Mouse (Mus musculus) embryonic facial prominence, embryonic 12.5 days (tissue): ENCODE measurements at regions not wholly inside any gene's neighbourhood (a gene's known extent, or its start where the extent isn't known, plus 50 kb on each side); places are given as distances from the start of the nearest gene placed in this dataset.

ENCODE experiments used
- ATAC-seq: fragments of 200-750 bp; cut with Nextera tagmentation; 2 replicates; pipeline ENCODE4 v1.8.0; 2017; ENCODE audit not compliant: insufficient number of reproducible peaks, insufficient read depth, low FRiP score, low TSS enrichment
- H3K27ac ChIP-seq: fragments of 300-500 bp; sonication (generic); 2 replicates; pipeline ENCODE4 v1.5.1; 2016; ENCODE audit warnings: mild to moderate bottlenecking
- H3K27me3 ChIP-seq: fragments of 300-500 bp; sonication (generic); 2 replicates; pipeline ENCODE4 v1.6.1; 2016; ENCODE audit warnings: mild to moderate bottlenecking, moderate library complexity
- H3K36me3 ChIP-seq: fragments of 300-500 bp; sonication (generic); 2 replicates; pipeline ENCODE4 v1.6.1; 2016; ENCODE audit warnings: mild to moderate bottlenecking
- H3K4me1 ChIP-seq: fragments of 300-500 bp; sonication (generic); 2 replicates; pipeline ENCODE4 v1.6.1; 2016
- H3K4me2 ChIP-seq: fragments of 300-500 bp; sonication (generic); replicated peaks from 2 replicates; pipeline ENCODE4 v1.6.1; 2016; ENCODE audit warnings: mild to moderate bottlenecking, moderate library complexity
- H3K4me3 ChIP-seq: fragments of 300-500 bp; sonication (generic); 2 replicates; pipeline ENCODE4 v1.5.1; 2016; ENCODE audit warnings: mild to moderate bottlenecking
- H3K9ac ChIP-seq: fragments of 300-500 bp; sonication (generic); 2 replicates; pipeline ENCODE4 v1.6.1; 2016; ENCODE audit warnings: mild to moderate bottlenecking, moderate library complexity
- H3K9me3 ChIP-seq: fragments of 300-500 bp; sonication (generic); 2 replicates; pipeline ENCODE4 v1.6.1; 2016; ENCODE audit warnings: mild to moderate bottlenecking, moderate library complexity
- WGBS: fragments of 180-500 bp; shearing (Covaris S2); methylation state at CpG from one replicate; pipeline ENCODE4 v1.1.7; 2016; 5-methylcytosine and 5-hydroxymethylcytosine counted together

- Histone ChIP-seq H3K4me3 (no peak overlapping the region), H3K36me3 (no peaks in the 10 kb centered on the region), H3K27me3 (no peaks in the 10 kb centered on the region), H3K27ac (no peak overlapping the region), H3K9me3 (no peaks in the 10 kb centered on the region), H3K4me1 (no peaks in the 10 kb centered on the region), H3K4me2 (no peak overlapping the region), H3K9ac (no peak overlapping the region)
- no peak for ATAC-seq
- WGBS, result 63% methylated on average over 1 of the region's 1 CpGs
Measured at GRCm38 (mm10) chr11:43952151-43952550, 51.1 kb upstream of the Adra1b start.

- Histone ChIP-seq H3K4me1 (0 out of 2 replicates have a peak, but pooled peaks cover 3% of the 10 kb centered on the region), H3K9me3 (no peaks in the 10 kb centered on the region), H3K27me3 (no peaks in the 10 kb centered on the region), H3K4me3 (no peak overlapping the region), H3K27ac (no peak overlapping the region), H3K36me3 (no peaks in the 10 kb centered on the region), H3K9ac (no peak overlapping the region), H3K4me2 (no peak overlapping the region)
- whole genome bisulfite sequencing, result 20% methylated on average over 3 of the region's 3 CpGs
- no peak for ATAC-seq
Measured at GRCm38 (mm10) chr11:43958241-43958975, 57.4 kb upstream of the Adra1b start.

GRCm38 (mm10) chr11:43958976-43959315, 57.9 kb upstream of the Adra1b start:
- ATAC-seq, result no peak
- WGBS, result 37% methylated on average over 2 of the region's 2 CpGs
- H3K4me2 ChIP-seq, result no peak overlapping the region
- H3K36me3 ChIP-seq, result no peaks in the 10 kb centered on the region
- H3K9ac ChIP-seq, result no peak overlapping the region
- H3K9me3 ChIP-seq, result no peaks in the 10 kb centered on the region
- no peak overlapping the region for H3K27ac ChIP-seq
- H3K4me1 ChIP-seq, result 0 out of 2 replicates have a peak, but pooled peaks cover 3% of the 10 kb centered on the region
- H3K27me3 ChIP-seq, result no peaks in the 10 kb centered on the region
- H3K4me3 ChIP-seq, result no peak overlapping the region

GRCm38 (mm10) chr11:43960348-43961105, 59.5 kb upstream of the Adra1b start:
- 0 out of 2 replicates have a peak, but pooled peaks cover 3% of the 10 kb centered on the region for H3K4me1 ChIP-seq
- no peak for ATAC-seq
- no peak overlapping the region for H3K4me2 ChIP-seq
- H3K9me3 ChIP-seq, result no peaks in the 10 kb centered on the region
- no peaks in the 10 kb centered on the region for H3K27me3 ChIP-seq
- no peak overlapping the region for H3K4me3 ChIP-seq
- 77% methylated on average over 5 of the region's 5 CpGs for WGBS
- no peaks in the 10 kb centered on the region for H3K36me3 ChIP-seq
- no peak overlapping the region for H3K9ac ChIP-seq
- no peak overlapping the region for H3K27ac ChIP-seq

- Histone ChIP-seq H3K9ac (no peak overlapping the region), H3K36me3 (no peaks in the 10 kb centered on the region), H3K27ac (no peak overlapping the region), H3K4me1 (0 out of 2 replicates have a peak, but pooled peaks cover 3% of the 10 kb centered on the region), H3K4me2 (no peak overlapping the region), H3K4me3 (no peak overlapping the region), H3K27me3 (no peaks in the 10 kb centered on the region), H3K9me3 (no peaks in the 10 kb centered on the region)
- 87% methylated on average over 6 of the region's 6 CpGs for WGBS
- ATAC-seq, result no peak
Measured at GRCm38 (mm10) chr11:43961398-43962070, 60.5 kb upstream of the Adra1b start.

GRCm38 (mm10) chr11:43967764-43968163, 66.8 kb upstream of the Adra1b start:
- H3K4me1 ChIP-seq, result no peaks in the 10 kb centered on the region
- WGBS, result 90% methylated on average over 1 of the region's 1 CpGs
- ATAC-seq, result no peak
- H3K9me3 ChIP-seq, result no peaks in the 10 kb centered on the region
- no peak overlapping the region for H3K4me3 ChIP-seq
- no peak overlapping the region for H3K9ac ChIP-seq
- H3K27ac ChIP-seq, result no peak overlapping the region
- H3K36me3 ChIP-seq, result no peaks in the 10 kb centered on the region
- no peaks in the 10 kb centered on the region for H3K27me3 ChIP-seq
- H3K4me2 ChIP-seq, result no peak overlapping the region

- H3K27me3 ChIP-seq, result no peaks in the 10 kb centered on the region
- no peaks in the 10 kb centered on the region for H3K9me3 ChIP-seq
- H3K9ac ChIP-seq, result no peak overlapping the region
- H3K27ac ChIP-seq, result no peak overlapping the region
- WGBS, result 72% methylated on average over 3 of the region's 3 CpGs
- no peaks in the 10 kb centered on the region for H3K36me3 ChIP-seq
- no peaks in the 10 kb centered on the region for H3K4me1 ChIP-seq
- ATAC-seq, result no peak
- no peak overlapping the region for H3K4me2 ChIP-seq
- H3K4me3 ChIP-seq, result no peak overlapping the region
Measured at GRCm38 (mm10) chr11:43971886-43972285, 70.9 kb upstream of the Adra1b start.

- ATAC-seq, result no peak
- no peak overlapping the region for H3K4me3 ChIP-seq
- 35% methylated on average over 4 of the region's 4 CpGs for WGBS
Measured at GRCm38 (mm10) chr11:43976024-43976423, 75.0 kb upstream of the Adra1b start.

GRCm38 (mm10) chr11:43979406-43979805, 78.4 kb upstream of the Adra1b start:
- Histone ChIP-seq H3K4me1 (no peaks in the 10 kb centered on the region), H3K9ac (no peak overlapping the region), H3K9me3 (no peaks in the 10 kb centered on the region), H3K27ac (no peak overlapping the region), H3K4me2 (no peak overlapping the region), H3K4me3 (no peak overlapping the region), H3K36me3 (no peaks in the 10 kb centered on the region), H3K27me3 (no peaks in the 10 kb centered on the region)
- no peak for ATAC-seq
- 49% methylated on average over 7 of the region's 7 CpGs for whole genome bisulfite sequencing

More at GRCm38 (mm10) chr11:43976024-43976423, 75.0 kb upstream of the Adra1b start:
- H3K9ac ChIP-seq, result no peak overlapping the region
- H3K27me3 ChIP-seq, result no peaks in the 10 kb centered on the region
- no peaks in the 10 kb centered on the region for H3K9me3 ChIP-seq
- no peak overlapping the region for H3K27ac ChIP-seq
- no peak overlapping the region for H3K4me2 ChIP-seq
- H3K36me3 ChIP-seq, result no peaks in the 10 kb centered on the region
- no peaks in the 10 kb centered on the region for H3K4me1 ChIP-seq

GRCm38 (mm10) chr11:43980444-43980843, 79.4 kb upstream of the Adra1b start:
- H3K9ac ChIP-seq, result no peak overlapping the region
- H3K27ac ChIP-seq, result no peak overlapping the region
- H3K4me2 ChIP-seq, result no peak overlapping the region
- no peaks in the 10 kb centered on the region for H3K9me3 ChIP-seq
- WGBS, result 86% methylated on average over 4 of the region's 4 CpGs
- no peaks in the 10 kb centered on the region for H3K4me1 ChIP-seq
- no peak for ATAC-seq
- H3K4me3 ChIP-seq, result no peak overlapping the region
- no peaks in the 10 kb centered on the region for H3K36me3 ChIP-seq
- H3K27me3 ChIP-seq, result no peaks in the 10 kb centered on the region

- no peaks in the 10 kb centered on the region for H3K9me3 ChIP-seq
- H3K27me3 ChIP-seq, result no peaks in the 10 kb centered on the region
- H3K4me2 ChIP-seq, result no peak overlapping the region
- 86% methylated on average over 1 of the region's 1 CpGs for WGBS
- H3K9ac ChIP-seq, result no peak overlapping the region
- no peak for ATAC-seq
- H3K4me3 ChIP-seq, result no peak overlapping the region
- no peaks in the 10 kb centered on the region for H3K36me3 ChIP-seq
- peaks cover 13% of the 10 kb centered on the region for H3K4me1 ChIP-seq
- no peak overlapping the region for H3K27ac ChIP-seq
Measured at GRCm38 (mm10) chr11:43989911-43990430, 89.0 kb upstream of the Adra1b start.
